Mouse (Mus musculus): Measurements from ENCODE around the gene Wdr34. TPM values are rescaled to one million over a fixed set of nuclear protein-coding genes. Genes with fewer than 3 reads are reported as not detected.

Wdr34 gene
- 26.0 and 26.5 TPM in 2 replicates for polyA plus RNA-seq (2012)

GRCm38 (mm10) chr2:30048699-30049388 lies at the start of gene Wdr34:
TSS of gene Wdr34 (minus strand) at chr2:30048881.

DNA sequence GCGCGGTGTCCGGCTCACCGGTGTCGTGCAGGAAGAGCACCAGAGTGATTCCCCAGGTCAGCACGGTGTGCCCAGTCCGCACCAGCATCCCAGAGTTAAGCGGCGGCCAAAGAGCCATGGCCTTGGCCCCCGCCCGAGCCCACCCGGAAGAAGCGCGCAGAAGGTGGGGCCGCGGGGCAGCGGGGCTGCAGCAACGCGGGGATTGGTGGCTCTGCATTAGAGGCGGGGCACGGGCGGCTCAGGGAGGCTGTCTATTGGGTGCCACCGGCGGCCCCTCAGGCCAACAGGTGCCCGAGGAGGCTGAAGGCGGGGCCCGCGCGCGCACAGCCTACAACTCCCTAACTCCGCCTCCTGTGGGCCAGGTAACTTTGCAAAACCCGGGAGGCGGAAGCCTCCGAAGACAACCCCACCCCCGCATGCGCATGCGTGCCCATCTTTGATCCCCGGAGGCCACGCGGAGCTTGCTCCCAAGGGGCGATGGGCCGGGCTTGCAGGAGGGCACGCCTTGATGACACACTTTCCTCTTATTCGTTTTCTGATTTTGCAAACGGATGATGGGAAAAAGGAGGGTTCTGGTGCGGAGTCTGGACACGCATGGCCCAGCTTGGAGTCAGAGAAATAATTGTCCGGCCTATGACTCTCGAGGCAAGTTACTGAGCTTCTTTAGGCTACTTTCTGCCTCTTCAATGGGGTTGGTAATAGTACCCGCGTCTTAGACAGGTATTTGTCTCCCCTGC lies 45.0 kb upstream of the Wdr34 start, which contains the start of gene Zdhhc12:
Gene Zdhhc12 (minus strand): TSS at position 178 of the 737 bp plus-strand sequence.

DNA sequence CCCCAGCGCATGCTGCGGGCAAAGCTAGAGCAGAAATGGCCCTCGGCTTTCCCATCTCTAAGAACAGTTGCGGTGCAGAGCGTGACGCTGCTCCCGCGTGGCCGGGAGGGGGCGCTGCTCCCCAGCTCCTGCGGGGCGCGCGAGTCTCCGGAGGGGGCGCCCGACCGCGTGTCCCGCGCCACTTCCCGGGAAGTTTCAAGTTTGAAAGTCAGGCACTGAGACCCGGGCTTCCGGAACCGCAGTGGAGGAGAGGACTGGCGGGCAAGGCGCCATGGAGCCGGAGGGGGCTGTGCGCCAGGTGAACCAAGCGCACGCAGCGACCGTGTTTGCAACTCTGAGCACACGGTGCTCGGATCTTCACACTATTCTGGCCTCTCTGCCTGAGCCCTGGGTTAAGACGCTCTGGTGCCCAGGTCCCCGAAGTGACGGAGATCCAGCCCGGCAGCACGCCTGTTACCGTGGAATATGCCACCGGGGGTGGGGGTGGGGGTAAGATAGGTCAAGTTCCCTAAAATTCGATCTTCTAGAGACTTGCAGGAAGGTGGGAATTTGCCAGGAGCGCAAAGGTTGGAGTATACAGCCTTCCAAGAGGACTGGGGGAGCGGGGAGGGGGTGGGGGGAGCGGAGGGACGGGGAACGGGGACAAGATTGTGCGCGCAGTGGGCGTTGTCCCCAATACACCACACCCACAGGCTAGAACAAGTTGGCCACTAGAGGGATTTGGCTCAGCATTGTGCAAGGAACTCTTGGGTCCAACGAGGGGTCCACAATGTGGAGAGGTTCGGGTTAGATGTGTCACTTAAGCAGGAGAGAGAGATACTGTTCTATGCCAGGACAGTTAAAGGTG lies 29.0 kb upstream of the Wdr34 start, which contains the start of gene Pkn3:
Gene Pkn3 (plus strand): TSS at position 183 of the 847 bp plus-strand sequence.

GRCm38 (mm10) chr2:30057223-30057904 lies 8.7 kb upstream of the Wdr34 start, which contains the start of gene Set:
TSS of gene Set (plus strand) at chr2:30057378.

Other genes starting within 250 kb of the Wdr34 start
- gene Slc27a4, start 246.2 kb downstream of the Wdr34 start, polyA plus RNA-seq (2012), result 12.8 and 14.6 TPM in 2 replicates
- 69.0 and 81.2 TPM in 2 replicates for gene Urm1, start 228.8 kb downstream of the Wdr34 start, polyA plus RNA-seq (2012)
- 29.6 and 30.5 TPM in 2 replicates for gene Cercam, start 179.7 kb downstream of the Wdr34 start, polyA plus RNA-seq (2012)
- 26.2 and 45.0 TPM in 2 replicates for gene Odf2, start 159.7 kb downstream of the Wdr34 start, polyA plus RNA-seq (2012)
- 51.3 and 60.3 TPM in 2 replicates for gene Gle1, start 113.5 kb downstream of the Wdr34 start, polyA plus RNA-seq (2012)
- 49.7 and 55.9 TPM in 2 replicates for gene Sptan1, start 83.3 kb downstream of the Wdr34 start, polyA plus RNA-seq (2012)
- 599 and 669 TPM in 2 replicates for gene Set, start 8.5 kb upstream of the Wdr34 start, polyA plus RNA-seq (2012)
- 35.4 and 39.2 TPM in 2 replicates for gene Pkn3, start 28.8 kb upstream of the Wdr34 start, polyA plus RNA-seq (2012)
- 24.3 and 28.2 TPM in 2 replicates for gene Zdhhc12, start 44.8 kb upstream of the Wdr34 start, polyA plus RNA-seq (2012)
- gene Zer1, start 75.7 kb upstream of the Wdr34 start, polyA plus RNA-seq (2012), result 17.4 and 20.6 TPM in 2 replicates
- 32.4 and 40.5 TPM in 2 replicates for gene Tbc1d13, start 84.9 kb upstream of the Wdr34 start, polyA plus RNA-seq (2012)
- 24.5 and 27.9 TPM in 2 replicates for gene Endog, start 122.6 kb upstream of the Wdr34 start, polyA plus RNA-seq (2012)
- 52.5 and 60.2 TPM in 2 replicates for gene Spout1, start 129.6 kb upstream of the Wdr34 start, polyA plus RNA-seq (2012)
- 6.2 and 8.0 TPM in 2 replicates for gene Kyat1, start 157.0 kb upstream of the Wdr34 start, polyA plus RNA-seq (2012)
- 6.2 and 9.9 TPM in 2 replicates for gene Lrrc8a, start 188.8 kb upstream of the Wdr34 start, polyA plus RNA-seq (2012)
- 4.3 TPM in 2 replicates for gene Gm28035, start 191.7 kb upstream of the Wdr34 start, polyA plus RNA-seq (2012)
- 0.49 TPM in 1 of 2 replicates, not detected in the other for gene Phyhd1, start 217.3 kb upstream of the Wdr34 start, polyA plus RNA-seq (2012)
- gene Gm28038, start 232.2 kb upstream of the Wdr34 start, polyA plus RNA-seq (2012), result not detected in 2 replicates
- gene Dolk, start 237.5 kb upstream of the Wdr34 start, polyA plus RNA-seq (2012), result 5.8 and 7.0 TPM in 2 replicates
- gene Nup188, start 237.5 kb upstream of the Wdr34 start, polyA plus RNA-seq (2012), result 70.1 and 71.7 TPM in 2 replicates

All from megakaryocyte-erythroid progenitor cell, adult 5 weeks (primary cell).